Mouse (Mus musculus) activated CD4-positive, CD25-positive, alpha-beta regulatory T cell, adult 4 months (primary cell): ENCODE data around the gene Krt7. TPM values are rescaled to one million over a fixed set of nuclear protein-coding genes. Genes with fewer than 3 reads are reported as not detected.

ENCODE experiments used
- ATAC-seq: one replicate; pipeline ENCODE4 v1.8.0; 2017
- polyA plus RNA-seq, 2 experiments: library from polyadenylated mRNA; unstranded; fragments of 100-300 nt; shearing (Covaris generic); gene quantifications; one replicate each; pipeline ENCODE4 v1.2.1; 2017

Gene Krt7
- not detected for polyA plus RNA-seq

DNA sequence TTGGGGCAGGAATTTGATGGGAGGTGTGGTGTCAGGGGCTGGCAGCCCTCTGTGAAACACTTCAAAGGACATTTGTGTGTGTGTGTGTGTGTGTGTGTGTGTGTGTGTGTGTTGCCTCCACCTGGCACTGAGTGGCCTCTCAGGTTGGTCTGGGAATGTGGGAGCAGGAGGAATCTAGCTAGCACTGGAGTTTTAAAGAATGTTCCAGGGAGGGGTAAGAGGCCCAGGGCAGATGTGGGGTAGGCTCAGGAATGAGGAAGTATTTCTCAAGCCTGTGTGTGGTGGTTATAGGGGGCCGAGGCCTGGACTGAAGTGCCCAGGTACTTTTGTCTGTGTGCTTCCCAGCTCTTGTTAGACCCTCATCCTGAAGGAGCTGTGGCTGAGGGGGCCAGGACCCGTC, at the start of gene Krt7:
TSS of gene Krt7 (plus strand) at position 269 of the 400 bp plus-strand sequence.
- no peak for ATAC-seq

- no peak for ATAC-seq
Observed at GRCm38 (mm10) chr15:101362393-101363010, 48.3 kb upstream of the Krt7 start.

GRCm38 (mm10) chr15:101363933-101364332, 46.9 kb upstream of the Krt7 start:
- no peak for ATAC-seq

GRCm38 (mm10) chr15:101364425-101364824, 46.4 kb upstream of the Krt7 start:
- no peak for ATAC-seq

- ATAC-seq: no peak
Observed at GRCm38 (mm10) chr15:101364891-101365671, 45.8 kb upstream of the Krt7 start.

DNA sequence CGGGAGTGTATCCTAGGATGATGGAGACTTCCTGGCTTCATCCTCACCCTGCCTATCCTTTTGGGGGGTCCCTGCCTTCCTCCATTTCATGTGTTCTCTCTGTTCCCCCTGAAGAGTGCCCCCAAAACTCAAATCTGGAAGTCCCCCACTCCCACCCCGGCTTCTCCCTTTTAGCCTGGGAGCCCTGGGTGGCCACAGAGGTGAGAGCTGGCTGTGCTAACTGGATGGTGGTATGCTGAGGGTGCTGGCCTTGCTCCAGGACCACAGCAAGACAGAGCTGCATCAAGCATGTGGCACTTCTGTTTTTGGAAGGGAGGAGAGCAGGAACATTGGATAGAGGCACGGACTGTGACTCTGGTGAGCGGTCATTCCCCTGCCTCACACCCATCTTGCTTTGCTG, 45.1 kb upstream of the Krt7 start:
- no peak for ATAC-seq

- ATAC-seq: no peak
Observed at GRCm38 (mm10) chr15:101366482-101366881, 44.4 kb upstream of the Krt7 start.

GRCm38 (mm10) chr15:101366926-101367325, 43.9 kb upstream of the Krt7 start:
- ATAC-seq: no peak

DNA sequence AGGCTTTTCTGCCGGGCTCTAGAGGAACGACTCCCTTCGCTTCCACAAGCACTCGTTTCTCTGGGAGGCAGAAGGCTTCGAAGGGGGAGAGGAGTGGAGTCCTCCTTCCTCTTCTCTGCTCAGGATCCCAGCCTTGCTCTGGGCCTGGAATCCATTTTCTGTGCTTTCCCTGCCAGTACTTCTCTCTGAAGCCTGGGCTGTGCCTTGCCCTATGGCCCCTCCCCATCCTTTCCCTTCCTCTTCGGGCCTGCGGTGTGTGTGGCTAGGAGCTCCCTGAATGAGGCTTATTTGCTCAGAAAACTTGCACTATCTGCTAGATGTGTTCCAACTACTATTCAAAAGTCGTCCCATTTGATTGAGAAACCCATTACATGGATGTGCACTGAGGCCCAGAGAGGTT, 43.3 kb upstream of the Krt7 start:
- ATAC-seq: no peak

DNA sequence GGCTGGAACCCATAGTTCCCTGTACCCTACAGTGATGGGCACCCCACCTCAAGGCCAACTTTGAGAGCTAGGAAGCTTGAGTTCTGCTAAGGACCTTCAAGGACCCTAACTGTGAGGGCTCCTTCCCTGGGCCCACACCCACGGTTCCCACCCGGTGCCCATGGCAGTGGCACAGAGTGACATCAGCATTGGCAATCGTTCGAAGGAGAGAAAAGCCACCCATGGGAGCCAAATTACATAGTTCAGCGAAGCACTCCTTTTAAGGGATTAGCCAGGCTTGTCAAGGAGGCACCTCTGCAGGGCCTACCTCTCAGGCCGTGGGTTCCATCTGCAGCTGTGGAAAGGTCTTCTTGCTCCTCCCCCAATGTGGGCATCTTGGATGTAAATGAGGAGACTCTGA, 42.8 kb upstream of the Krt7 start:
- ATAC-seq: no peak

DNA sequence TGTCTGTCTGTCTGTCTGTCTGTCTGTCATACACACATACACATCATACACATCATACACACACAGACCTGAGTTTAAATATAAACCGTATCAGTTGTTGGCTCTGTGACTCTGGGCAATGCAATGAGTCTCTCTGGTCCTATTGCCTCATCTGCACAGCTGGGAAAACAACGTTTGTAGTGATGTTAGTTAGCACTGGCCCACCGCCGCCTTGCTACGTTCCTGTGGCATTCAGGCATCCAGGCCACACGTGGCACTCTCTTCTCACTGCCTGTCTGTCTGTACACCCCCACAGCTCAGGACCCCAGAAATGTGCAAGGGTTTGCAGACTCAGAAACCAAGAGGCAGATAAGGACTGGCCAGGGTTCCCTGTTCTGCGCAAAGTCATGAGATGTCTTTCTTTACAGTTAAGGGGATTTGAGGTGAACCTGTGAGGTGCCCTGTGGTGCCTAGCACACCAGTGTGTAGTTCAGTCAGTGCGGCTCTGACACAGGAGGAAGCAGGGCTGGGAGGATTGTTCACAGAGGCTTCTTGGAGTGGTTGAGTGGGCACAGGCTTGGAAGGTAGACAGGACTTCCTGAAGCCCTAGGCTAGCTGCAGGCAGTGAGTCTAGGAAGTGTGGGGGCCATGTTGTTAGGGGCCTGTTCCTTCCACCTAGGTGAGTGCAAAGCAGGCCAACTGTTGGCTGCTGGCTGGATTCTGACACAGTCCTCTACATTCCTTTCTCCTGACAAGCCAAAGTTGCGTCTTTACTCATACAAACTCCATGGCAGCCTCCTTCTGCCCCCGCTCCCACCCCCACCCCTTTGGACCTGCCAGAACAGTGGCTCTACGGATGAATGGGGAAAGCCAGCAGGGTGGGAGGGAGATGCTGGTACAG, 42.1 kb upstream of the Krt7 start:
- ATAC-seq: no peak

- ATAC-seq: no peak
Observed at GRCm38 (mm10) chr15:101369382-101370100, 41.3 kb upstream of the Krt7 start.

DNA sequence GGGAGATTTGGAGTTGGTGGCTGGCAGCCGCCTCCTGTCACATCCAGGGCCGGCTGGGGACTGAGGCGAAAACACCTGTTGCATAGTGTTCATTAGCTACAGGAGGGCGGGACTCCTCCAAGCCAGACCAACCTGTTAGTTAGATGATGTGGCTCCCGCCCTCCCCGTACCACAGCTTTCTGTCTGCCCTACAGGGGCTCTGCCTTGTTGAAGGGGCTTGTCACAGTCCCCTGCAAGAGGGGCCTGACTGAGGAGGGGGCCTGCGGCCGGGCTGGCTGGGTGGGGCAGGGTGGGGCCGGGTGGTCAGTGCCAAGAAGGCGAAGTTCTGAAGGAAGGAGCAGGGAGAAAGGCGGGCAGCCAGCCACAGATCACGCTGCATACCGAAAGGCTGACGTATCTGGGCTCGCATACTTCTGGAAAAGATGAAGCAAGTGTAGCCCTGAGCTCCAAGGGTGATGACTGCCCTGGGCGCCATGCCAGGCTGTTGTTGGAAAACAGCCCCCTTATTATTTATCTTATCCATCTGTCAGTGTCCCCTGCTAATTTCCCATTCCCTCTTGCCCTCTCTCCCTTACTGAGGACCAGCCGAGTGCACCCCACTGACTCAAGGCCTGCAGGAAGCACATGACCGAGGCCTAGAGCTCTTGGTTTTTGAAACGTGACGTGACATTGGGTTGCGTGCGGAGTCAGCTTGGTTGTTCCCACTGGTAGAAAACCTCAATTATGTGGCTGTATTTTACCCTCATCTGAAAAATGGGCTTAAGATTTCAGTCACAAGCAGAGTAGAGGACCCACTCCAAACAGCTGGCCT, 40.5 kb upstream of the Krt7 start, which contains the start of gene Krt80:
TSS of gene Krt80 (minus strand) at position 62 of the 811 bp plus-strand sequence.
- ATAC-seq: no peak

GRCm38 (mm10) chr15:101371141-101371985, 39.5 kb upstream of the Krt7 start:
- no peak for ATAC-seq

DNA sequence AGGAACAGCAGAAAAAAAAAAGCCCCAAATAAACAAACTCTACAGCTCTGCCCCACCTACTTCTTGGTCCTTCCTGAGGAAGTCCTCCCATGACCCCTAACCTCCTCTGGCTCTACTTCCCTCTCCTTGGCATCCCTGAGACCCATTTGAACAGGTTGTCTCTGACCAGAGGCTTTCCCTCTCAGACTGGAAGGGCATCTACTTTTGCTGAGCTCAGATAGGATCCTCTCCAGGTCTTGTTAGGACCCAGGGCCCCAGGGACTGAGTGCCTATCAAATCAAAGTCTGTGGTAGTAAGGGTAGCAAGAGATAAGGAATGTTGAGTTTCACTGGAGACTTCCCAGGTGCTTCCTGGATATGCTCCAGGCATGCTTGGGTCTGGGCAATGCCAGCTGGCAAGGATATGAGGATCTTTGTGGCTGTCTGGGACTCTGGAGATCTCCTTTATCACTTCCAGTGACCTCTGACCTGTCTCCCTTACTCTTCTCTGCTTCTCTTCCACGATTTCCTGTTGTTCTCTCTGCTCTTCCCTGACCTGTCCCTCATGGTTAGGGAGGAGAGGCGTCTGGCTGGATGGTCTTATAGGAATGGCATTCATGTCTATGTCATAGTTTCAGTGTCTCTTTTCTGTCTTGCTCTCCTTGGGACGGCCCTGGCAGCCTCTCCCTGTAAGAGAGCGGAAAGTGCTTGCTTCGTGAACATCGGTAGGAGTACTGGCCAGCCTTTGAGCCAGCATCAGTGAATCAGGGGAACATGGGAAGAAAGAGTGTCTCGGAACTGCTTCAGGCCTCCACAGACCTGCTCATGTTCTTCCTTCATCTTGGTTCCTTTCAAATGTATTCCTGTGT, 38.5 kb upstream of the Krt7 start:
- ATAC-seq: no peak

DNA sequence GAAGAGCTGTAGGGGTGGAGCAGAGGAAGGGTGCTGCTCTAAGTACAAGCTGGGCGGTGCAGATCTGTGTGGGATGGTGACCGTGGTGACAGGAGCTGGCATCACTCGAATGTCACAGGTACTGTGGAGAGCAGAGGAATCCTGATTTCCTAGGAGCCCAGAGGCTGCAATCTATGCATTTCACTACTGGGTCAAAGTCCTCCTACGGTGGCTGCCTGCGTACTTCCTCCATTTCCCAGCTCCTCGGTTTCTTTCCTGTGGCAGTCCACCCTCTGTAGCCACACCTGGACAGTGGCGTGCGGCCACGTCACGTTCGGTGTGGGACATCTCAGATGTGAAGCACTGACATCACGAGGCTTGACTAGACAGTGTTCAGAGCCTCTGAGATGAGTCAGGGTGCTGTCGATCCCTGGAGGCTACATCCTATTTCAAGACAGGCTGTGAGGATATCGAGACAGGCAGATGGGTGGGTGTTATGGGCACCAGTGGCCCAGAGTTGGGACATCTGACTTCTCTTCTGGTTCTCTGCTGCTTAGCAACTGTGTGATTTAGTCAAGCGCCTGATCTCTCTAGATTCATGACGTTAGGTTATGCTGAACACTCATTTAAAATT, 37.5 kb upstream of the Krt7 start:
- ATAC-seq: no peak

GRCm38 (mm10) chr15:101374879-101375278, 36.0 kb upstream of the Krt7 start:
- ATAC-seq: no peak

GRCm38 (mm10) chr15:101375956-101376775, 34.7 kb upstream of the Krt7 start:
- ATAC-seq: no peak

- ATAC-seq: no peak
Observed at GRCm38 (mm10) chr15:101376776-101377061, 34.1 kb upstream of the Krt7 start.
